Mouse (Mus musculus) c-Kit-negative CD71-positive TER-119-positive erythroid progenitor cells, embryonic 14.5 days (primary cell): Measurements from ENCODE around the gene Parp3.
A peak's percentile ranks its signal among the peaks of the same experiment; 100 is the strongest.

ENCODE experiments used
- DNase-seq: peaks from one replicate; pipeline ENCODE4 v3.0.0-alpha.2; 2013; ENCODE audit warnings: low read depth, low spot score

Gene Parp3

GRCm38 (mm10) chr9:106457163-106457559 lies 19.6 kb downstream of the Parp3 start:
- DNase-seq: no peak

- DNase-seq: no peak
These were observed 20.2 kb downstream of the Parp3 start for GRCm38 (mm10) chr9:106456325-106457162.

- no peak for DNase-seq
These were observed 21.7 kb downstream of the Parp3 start for GRCm38 (mm10) chr9:106454888-106455681.

GRCm38 (mm10) chr9:106454071-106454761 lies 22.5 kb downstream of the Parp3 start:
- DNase-seq: no peak

- no peak for DNase-seq
These were observed 23.3 kb downstream of the Parp3 start, which contains the start of gene Pcbp4 for GRCm38 (mm10) chr9:106453271-106454070. Gene Pcbp4 (plus strand): TSS chr9:106453291.

- no peak for DNase-seq
These were observed 23.9 kb downstream of the Parp3 start for GRCm38 (mm10) chr9:106452821-106453220.

- DNase-seq: no peak
These were observed 24.4 kb downstream of the Parp3 start for GRCm38 (mm10) chr9:106452351-106452750.

- no peak for DNase-seq
These were observed 24.9 kb downstream of the Parp3 start for GRCm38 (mm10) chr9:106451899-106452298.

GRCm38 (mm10) chr9:106451298-106451697 lies 25.5 kb downstream of the Parp3 start:
- no peak for DNase-seq

- no peak for DNase-seq
These were observed 26.1 kb downstream of the Parp3 start for GRCm38 (mm10) chr9:106450661-106451060.

GRCm38 (mm10) chr9:106449947-106450346 lies 26.8 kb downstream of the Parp3 start:
- no peak for DNase-seq

GRCm38 (mm10) chr9:106448498-106449031 lies 28.2 kb downstream of the Parp3 start:
- no peak for DNase-seq

GRCm38 (mm10) chr9:106447951-106448350 lies 28.8 kb downstream of the Parp3 start:
- DNase-seq: no peak

GRCm38 (mm10) chr9:106447348-106447747 lies 29.4 kb downstream of the Parp3 start, which contains the start of the genes Abhd14b and Abhd14a:
Gene Abhd14b (plus strand): TSS chr9:106447459.
Gene Abhd14a (minus strand): TSS chr9:106447678.
- DNase-seq: peak; percentile 26

GRCm38 (mm10) chr9:106444836-106445235 lies 31.9 kb downstream of the Parp3 start:
- no peak for DNase-seq

- DNase-seq: no peak
These were observed 34.1 kb downstream of the Parp3 start for GRCm38 (mm10) chr9:106442680-106443079.

GRCm38 (mm10) chr9:106436566-106436965 lies 40.2 kb downstream of the Parp3 start:
- no peak for DNase-seq

GRCm38 (mm10) chr9:106433389-106433788 lies 43.4 kb downstream of the Parp3 start:
- no peak for DNase-seq

GRCm38 (mm10) chr9:106430015-106430264 lies 46.8 kb downstream of the Parp3 start:
- DNase-seq: no peak

- peak; percentile 78 for DNase-seq
These were observed 47.3 kb downstream of the Parp3 start, which contains the start of gene Rpl29 for GRCm38 (mm10) chr9:106429221-106430014. Gene Rpl29 (plus strand): TSS chr9:106429454.
